Mouse (Mus musculus) limb, embryonic 10.5 days (tissue): ENCODE results near the gene Hist1h2bk. TPM values are rescaled to one million over a fixed set of nuclear protein-coding genes. Genes with fewer than 3 reads are reported as not detected.
A peak's percentile ranks its signal among the peaks of the same experiment; 100 is the strongest.

Experiments
- DNase-seq: peaks from one replicate; pipeline ENCODE4 v3.0.0-alpha.2; 2017; ENCODE audit warnings: low spot score
- H3K27ac ChIP-seq: fragments of 300-500 bp; sonication (generic); 2 replicates; pipeline ENCODE4 v1.5.1; 2016; ENCODE audit warnings: mild to moderate bottlenecking
- H3K27me3 ChIP-seq: fragments of 300-500 bp; sonication (generic); 2 replicates; pipeline ENCODE4 v1.6.1; 2016; ENCODE audit warnings: low read depth, mild to moderate bottlenecking; ENCODE audit not compliant: poor library complexity, severe bottlenecking
- H3K36me3 ChIP-seq: fragments of 300-500 bp; sonication (generic); 2 replicates; pipeline ENCODE4 v1.6.1; 2016; ENCODE audit warnings: mild to moderate bottlenecking, moderate library complexity
- H3K4me1 ChIP-seq: fragments of 300-500 bp; sonication (generic); 2 replicates; pipeline ENCODE4 v1.6.1; 2016
- H3K4me3 ChIP-seq: fragments of 300-500 bp; sonication (generic); 2 replicates; pipeline ENCODE4 v1.5.1; 2016; ENCODE audit warnings: mild to moderate bottlenecking, moderate library complexity
- H3K9me3 ChIP-seq: fragments of 300-500 bp; sonication (generic); replicated peaks from 2 replicates; pipeline ENCODE4 v1.6.1; 2016; ENCODE audit warnings: mild to moderate bottlenecking
- WGBS: fragments of 180-500 bp; shearing (Covaris S2); methylation state at CpG from one replicate; pipeline ENCODE4 v1.1.7; 2016; 5-methylcytosine and 5-hydroxymethylcytosine counted together
- polyA plus RNA-seq: library from polyadenylated mRNA; unstranded; fragments of >200 nt; fragmentation: Nextera tagmentation; extraction: Ambion mirVana; gene quantifications from 2 replicates; pipeline ENCODE4 v1.2.1, GENCODE M21; 2016

Hist1h2bk gene
- polyA plus RNA-seq, 1 experiment from 2014 or later = 11.8 TPM

DNA sequence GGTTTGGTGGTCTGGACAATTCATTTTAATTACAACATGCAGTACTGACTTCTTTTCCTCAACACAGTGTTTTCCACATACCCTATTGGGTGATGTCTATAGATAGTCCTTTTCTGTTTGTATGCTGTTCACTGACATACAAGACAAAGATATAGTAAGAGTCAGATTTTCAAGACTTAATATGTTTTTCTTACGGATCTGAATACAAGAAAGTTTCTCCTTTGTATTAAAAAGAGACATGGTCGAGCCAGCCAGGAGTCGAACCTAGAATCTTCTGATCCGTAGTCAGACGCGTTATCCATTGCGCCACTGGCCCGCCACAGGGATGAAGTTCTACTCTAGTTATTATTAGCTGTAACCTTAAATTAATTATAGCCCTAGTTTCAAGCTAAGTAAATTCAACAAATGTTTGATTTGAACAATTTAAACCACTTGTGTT lies 14.8 kb upstream of the Hist1h2bk start:
- WGBS = under 1% methylated on average over 8 of the region's 8 CpGs
- Histone ChIP-seq H3K27ac (no peak overlapping the region), H3K9me3 (no peaks in the 10 kb centered on the region), H3K4me1 (peaks cover 4% of the 10 kb centered on the region), H3K27me3 (peaks cover 33% of the 10 kb centered on the region), H3K36me3 (no peaks in the 10 kb centered on the region), H3K4me3 (peak overlapping the region; percentile 60)
- DNase-seq = no peak

GRCm38 (mm10) chr13:22021581-22021980 lies 14.1 kb upstream of the Hist1h2bk start:
- Histone ChIP-seq H3K27me3 (peaks cover 33% of the 10 kb centered on the region), H3K27ac (no peak overlapping the region), H3K9me3 (no peaks in the 10 kb centered on the region), H3K36me3 (no peaks in the 10 kb centered on the region), H3K4me1 (peaks cover 5% of the 10 kb centered on the region), H3K4me3 (peak overlapping the region; percentile 60)
- under 1% methylated on average over 11 of the region's 11 CpGs for WGBS
- DNase-seq = no peak

GRCm38 (mm10) chr13:22022241-22022640 lies 13.4 kb upstream of the Hist1h2bk start:
- H3K4me3 ChIP-seq = peak overlapping the region; percentile 60
- peaks cover 32% of the 10 kb centered on the region for H3K27me3 ChIP-seq
- peak; percentile 81 for DNase-seq
- H3K9me3 ChIP-seq = no peaks in the 10 kb centered on the region
- H3K36me3 ChIP-seq = no peaks in the 10 kb centered on the region
- H3K27ac ChIP-seq = no peak overlapping the region
- H3K4me1 ChIP-seq = peaks cover 5% of the 10 kb centered on the region
- under 1% methylated on average over 9 of the region's 9 CpGs for WGBS

DNA sequence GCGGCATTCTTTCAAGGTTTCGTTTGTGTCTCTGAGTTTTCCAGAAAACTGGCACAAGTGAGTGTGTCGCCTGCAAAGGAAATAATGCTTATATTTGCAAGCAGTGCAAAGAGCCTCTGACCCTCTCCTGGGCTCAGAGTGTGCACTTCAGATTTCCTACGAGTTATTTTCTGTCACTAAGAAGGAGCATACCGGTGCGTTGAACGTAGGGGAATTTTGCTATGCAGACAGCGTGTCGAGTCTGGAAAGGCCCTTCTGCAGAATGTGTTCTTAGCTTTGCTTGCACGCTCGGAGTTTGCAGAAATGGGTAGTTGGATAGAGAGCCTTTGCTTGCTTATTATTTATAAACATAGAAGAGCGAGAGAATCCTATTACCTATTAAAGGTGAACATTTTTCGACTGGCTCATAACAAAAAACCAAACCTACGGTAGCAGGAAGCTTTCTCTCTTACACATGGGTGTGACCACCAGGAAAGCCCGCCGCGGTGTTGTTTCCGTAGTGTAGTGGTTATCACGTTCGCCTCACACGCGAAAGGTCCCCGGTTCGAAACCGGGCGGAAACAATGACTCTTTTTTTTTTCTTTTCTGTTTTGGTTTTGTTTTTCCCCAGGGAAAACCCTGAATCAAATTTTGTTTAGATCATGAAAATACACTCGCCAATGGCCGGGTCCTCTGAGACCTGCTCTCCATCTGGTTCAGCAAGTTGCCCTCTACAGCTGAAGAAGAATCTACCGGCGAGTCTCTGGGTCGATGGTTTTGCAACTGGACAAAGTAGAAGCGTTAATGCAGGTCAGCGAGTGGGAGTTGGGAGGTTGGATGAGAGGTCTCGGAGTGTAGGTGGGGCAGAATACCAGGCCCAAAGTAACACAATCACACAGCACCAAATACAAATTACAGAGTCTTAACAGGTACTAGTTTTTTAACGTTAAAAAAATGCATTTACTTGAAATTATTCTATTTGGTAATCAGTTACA lies 9.3 kb upstream of the Hist1h2bk start:
- Histone ChIP-seq H3K9me3 (no peaks in the 10 kb centered on the region), H3K27me3 (no peaks in the 10 kb centered on the region), H3K4me1 (peaks cover 8% of the 10 kb centered on the region), H3K27ac (peak overlapping the region; percentile 68), H3K4me3 (peak overlapping the region; percentile 61), H3K36me3 (no peaks in the 10 kb centered on the region)
- WGBS = 2% methylated on average over 35 of the region's 35 CpGs
- DNase-seq = peak; percentile 93

GRCm38 (mm10) chr13:22028673-22029460 lies 6.8 kb upstream of the Hist1h2bk start:
- Histone ChIP-seq H3K27me3 (no peaks in the 10 kb centered on the region), H3K4me3 (peak overlapping the region; percentile 58), H3K4me1 (peaks cover 11% of the 10 kb centered on the region), H3K9me3 (no peaks in the 10 kb centered on the region), H3K27ac (peak overlapping the region; percentile 81), H3K36me3 (no peaks in the 10 kb centered on the region)
- peak; percentile 96 for DNase-seq
- WGBS = under 1% methylated on average over 40 of the region's 40 CpGs

DNA sequence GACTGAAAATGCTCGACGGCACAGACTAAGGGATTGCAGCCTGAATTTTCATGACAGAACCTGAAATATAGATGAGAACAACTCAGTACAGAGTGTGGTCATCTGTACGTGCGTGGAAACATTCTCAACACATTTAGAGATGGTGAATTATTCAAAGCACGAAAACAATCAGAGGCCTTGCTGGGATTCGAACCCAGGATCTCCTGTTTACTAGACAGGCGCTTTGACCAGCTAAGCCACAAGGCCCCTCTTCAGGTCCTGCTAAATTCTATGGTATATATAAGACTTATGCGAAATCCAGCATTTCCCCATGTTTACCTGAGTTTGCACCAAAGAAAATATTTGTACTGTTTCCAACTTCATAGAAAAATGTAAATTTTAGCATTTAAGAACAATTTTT lies 5.7 kb upstream of the Hist1h2bk start:
- no peak overlapping the region for H3K27ac ChIP-seq
- DNase-seq = no peak
- no peak overlapping the region for H3K4me3 ChIP-seq
- H3K27me3 ChIP-seq = no peaks in the 10 kb centered on the region
- H3K36me3 ChIP-seq = no peaks in the 10 kb centered on the region
- H3K4me1 ChIP-seq = peaks cover 14% of the 10 kb centered on the region
- 33% methylated on average over 8 of the region's 8 CpGs for WGBS
- H3K9me3 ChIP-seq = no peaks in the 10 kb centered on the region

DNA sequence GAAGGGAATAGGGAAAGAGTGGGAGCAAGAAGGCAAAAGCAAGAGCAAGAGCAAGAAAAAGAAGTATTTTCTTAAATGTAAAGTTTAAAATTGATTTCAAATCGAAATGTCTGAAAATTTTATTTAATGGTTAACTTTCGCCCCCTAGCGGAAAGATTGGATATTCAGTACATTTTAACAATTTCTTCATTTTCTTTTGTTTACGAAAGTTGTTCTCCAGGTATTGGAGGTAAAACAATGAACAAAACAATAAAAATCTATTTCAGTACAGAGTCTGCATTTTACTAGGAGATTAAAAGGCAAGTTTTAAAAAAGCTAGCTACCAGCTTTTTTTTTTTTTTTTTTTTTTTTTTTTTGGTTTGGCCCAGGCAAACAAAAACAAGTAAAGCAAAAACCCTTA lies 5.2 kb upstream of the Hist1h2bk start:
- H3K4me1 ChIP-seq = peaks cover 14% of the 10 kb centered on the region
- H3K9me3 ChIP-seq = no peaks in the 10 kb centered on the region
- H3K4me3 ChIP-seq = no peak overlapping the region
- no peak overlapping the region for H3K27ac ChIP-seq
- no peaks in the 10 kb centered on the region for H3K36me3 ChIP-seq
- WGBS = 22% methylated on average over 4 of the region's 4 CpGs
- H3K27me3 ChIP-seq = no peaks in the 10 kb centered on the region
- no peak for DNase-seq

DNA sequence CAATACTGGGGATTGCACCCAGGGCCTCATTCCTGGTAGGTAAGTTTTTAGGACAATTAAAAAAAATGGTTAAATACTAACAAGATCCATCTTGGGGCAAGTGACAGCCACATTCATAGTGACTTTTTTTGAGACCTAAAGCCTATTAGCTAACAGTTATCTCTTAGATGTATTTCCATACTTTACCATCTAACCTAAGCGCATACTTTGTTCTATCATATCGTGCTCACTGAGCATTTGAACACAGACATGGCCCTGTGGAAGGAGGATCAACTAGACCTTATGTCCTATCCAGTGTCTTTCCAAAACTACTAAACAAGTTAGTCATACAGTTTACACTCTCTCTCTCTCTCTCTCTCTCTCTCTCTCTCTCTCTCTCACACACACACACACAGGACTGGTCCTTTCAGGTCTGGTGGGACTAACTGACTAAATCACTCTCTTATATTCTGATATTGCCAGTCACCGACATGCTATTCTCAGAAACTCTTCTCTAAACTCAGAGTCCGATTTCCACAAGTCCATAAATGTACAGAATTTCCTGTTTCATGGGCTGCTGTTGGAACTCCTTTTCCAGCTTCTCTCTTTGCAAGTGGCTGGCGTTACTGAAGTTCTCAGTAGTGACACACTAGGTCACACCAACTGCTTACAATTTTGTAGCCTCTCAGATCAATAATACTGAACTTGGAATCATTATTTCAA lies 1.8 kb upstream of the Hist1h2bk start:
- Histone ChIP-seq H3K9me3 (no peaks in the 10 kb centered on the region), H3K4me3 (peak overlapping the region; percentile 55), H3K36me3 (no peaks in the 10 kb centered on the region), H3K27me3 (no peaks in the 10 kb centered on the region), H3K27ac (peak overlapping the region; percentile 89), H3K4me1 (peaks cover 17% of the 10 kb centered on the region; the same call in 1 of the 2 replicates)
- 70% methylated on average over 5 of the region's 5 CpGs for WGBS
- no peak for DNase-seq

DNA sequence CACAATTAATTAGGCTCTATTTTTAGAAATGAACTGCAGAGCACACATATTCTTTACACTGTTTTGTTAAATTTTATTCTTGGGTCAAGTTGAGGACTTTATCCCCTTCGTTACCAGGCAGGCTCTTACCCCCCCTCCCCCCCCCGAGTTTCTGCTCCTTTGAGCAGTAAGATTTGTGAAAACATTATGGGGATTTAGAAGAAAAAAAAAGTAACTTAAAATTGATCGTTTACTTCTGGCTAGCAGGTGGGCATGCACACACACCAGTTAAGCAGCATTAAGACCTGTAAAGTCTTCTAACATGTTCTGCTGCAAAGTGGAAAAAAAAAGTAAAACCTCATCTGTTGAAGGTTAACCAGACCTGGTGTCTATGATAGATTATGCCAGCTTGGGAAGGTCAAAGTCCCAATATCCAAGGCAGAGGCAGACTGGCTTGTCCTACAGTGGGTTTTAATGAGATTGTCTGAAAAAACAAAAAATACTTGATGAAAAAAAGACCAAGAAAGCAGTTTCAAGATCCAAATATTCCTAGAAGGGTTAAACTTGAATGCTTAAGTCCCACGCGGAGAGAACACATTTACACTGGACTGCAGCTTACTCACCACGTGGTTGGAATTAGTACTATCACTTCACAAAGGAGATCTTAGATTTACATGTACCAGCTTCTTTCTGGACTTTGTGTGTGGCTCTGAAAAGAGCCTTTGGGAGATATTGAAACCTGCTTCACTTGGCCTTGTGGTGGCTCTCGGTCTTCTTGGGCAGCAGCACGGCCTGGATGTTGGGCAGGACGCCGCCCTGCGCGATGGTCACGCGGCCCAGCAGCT lies 1.0 kb upstream of the Hist1h2bk start:
- Histone ChIP-seq H3K36me3 (no peaks in the 10 kb centered on the region), H3K4me1 (peaks cover 14% of the 10 kb centered on the region; the same call in 1 of the 2 replicates), H3K27ac (peak overlapping the region; percentile 89), H3K9me3 (no peaks in the 10 kb centered on the region), H3K27me3 (no peaks in the 10 kb centered on the region), H3K4me3 (peak overlapping the region; percentile 55)
- WGBS = under 1% methylated on average over 11 of the region's 14 CpGs
- no peak for DNase-seq

- H3K27me3 ChIP-seq = no peaks in the 10 kb centered on the region
- peak overlapping the region; percentile 51 for H3K4me3 ChIP-seq
- no peaks in the 10 kb centered on the region for H3K9me3 ChIP-seq
- DNase-seq = peak; percentile 70
- H3K27ac ChIP-seq = peak overlapping the region; percentile 95
- H3K36me3 ChIP-seq = no peaks in the 10 kb centered on the region
- H3K4me1 ChIP-seq = peaks cover 14% of the 10 kb centered on the region; the same call in 1 of the 2 replicates
- WGBS = 4% methylated on average over 22 of the region's 23 CpGs
These were observed 683 bp downstream of the Hist1h2bk start for GRCm38 (mm10) chr13:22036149-22036956.

- no peak for DNase-seq
- 69% methylated on average over 3 of the region's 3 CpGs for WGBS
- no peaks in the 10 kb centered on the region for H3K36me3 ChIP-seq
- H3K4me3 ChIP-seq = peak overlapping the region; percentile 51
- H3K27me3 ChIP-seq = no peaks in the 10 kb centered on the region
- peak overlapping the region; percentile 95 for H3K27ac ChIP-seq
- peaks cover 14% of the 10 kb centered on the region; the same call in 1 of the 2 replicates for H3K4me1 ChIP-seq
- H3K9me3 ChIP-seq = no peaks in the 10 kb centered on the region
These were observed 1.3 kb downstream of the Hist1h2bk start for GRCm38 (mm10) chr13:22036986-22037385.
